Mouse (Mus musculus) MEL (cell line): Measurements from ENCODE around the gene Eef1akmt2. TPM values are rescaled to one million over a fixed set of nuclear protein-coding genes. Genes with fewer than 3 reads are reported as not detected.

Source experiments
- DNase-seq: peaks from one replicate; pipeline ENCODE4 v3.0.0; 2011; ENCODE audit warnings: low read depth, low spot score
- H3K27ac ChIP-seq: 2 replicates; pipeline ENCODE4 v1.5.1; 2012; ENCODE audit warnings: low read depth, mild to moderate bottlenecking, control low read depth, low read length, moderate library complexity; ENCODE audit not compliant: control insufficient read depth
- H3K27me3 ChIP-seq, 2 experiments: fragments of 150-350 bp in 1 of 2; sonication (generic) in 1 of 2; 2 replicates each; pipeline ENCODE4 v1.6.1; 2012; ENCODE audit warnings: low read length in 2 of 2, mild to moderate bottlenecking in 2 of 2, improper control_type of control experiment in 1 of 2, moderate library complexity in 1 of 2; ENCODE audit not compliant: insufficient read depth in 2 of 2, control insufficient read depth in 1 of 2
- H3K36me3 ChIP-seq, 2 experiments: 2 replicates each; pipeline ENCODE4 v1.6.1; 2012 to 2014; ENCODE audit warnings: low read length in 2 of 2, improper control_type of control experiment in 1 of 2, inconsistent platforms in 1 of 2, mild to moderate bottlenecking in 1 of 2; ENCODE audit not compliant: insufficient read depth in 2 of 2, control insufficient read depth in 1 of 2
- H3K4me1 ChIP-seq, 2 experiments: fragments of 150-350 bp in 1 of 2; sonication (generic) in 1 of 2; 2 replicates each; pipeline ENCODE4 v1.6.1; 2012; ENCODE audit warnings: low read length in 2 of 2, improper control_type of control experiment in 1 of 2, mild to moderate bottlenecking in 1 of 2; ENCODE audit not compliant: insufficient read depth in 2 of 2, control insufficient read depth in 1 of 2
- H3K4me3 ChIP-seq, 2 experiments: fragments of 150-350 bp in 1 of 2; sonication (generic) in 1 of 2; 2 replicates each; pipeline ENCODE4 v1.5.1; 2012; ENCODE audit warnings: low read depth in 2 of 2, low read length in 2 of 2, mild to moderate bottlenecking in 2 of 2, moderate library complexity in 2 of 2, control low read depth in 1 of 2, improper control_type of control experiment in 1 of 2; ENCODE audit not compliant: control insufficient read depth in 1 of 2, insufficient read depth in 1 of 2
- H3K79me2 ChIP-seq: 2 replicates; pipeline ENCODE4 v1.6.1; 2012; ENCODE audit warnings: mild to moderate bottlenecking, low read length, moderate library complexity; ENCODE audit not compliant: control insufficient read depth, poor library complexity, insufficient read depth
- H3K9ac ChIP-seq: 2 replicates; pipeline ENCODE4 v1.6.1; 2012; ENCODE audit warnings: low read depth, mild to moderate bottlenecking, control low read depth, low read length, moderate library complexity; ENCODE audit not compliant: control insufficient read depth, poor library complexity, severe bottlenecking
- H3K9me3 ChIP-seq: fragments of 150-350 bp; sonication (generic); replicated peaks from 2 replicates; pipeline ENCODE4 v1.6.1; 2012; ENCODE audit warnings: mild to moderate bottlenecking, low read length, improper control_type of control experiment, moderate library complexity; ENCODE audit not compliant: insufficient read depth
- CTCF ChIP-seq, 3 experiments: IDR thresholded peaks in 2 of 3; conservative IDR thresholded peaks in 1 of 3; 2 replicates each; pipeline ENCODE4 v1.5.1; 2011 to 2012; ENCODE audit warnings: low read length in 3 of 3, low read depth in 2 of 3, mild to moderate bottlenecking in 2 of 3, improper control_type of control experiment in 1 of 3, inconsistent platforms in 1 of 3, mixed read lengths in 1 of 3, moderate library complexity in 1 of 3; ENCODE audit not compliant: control insufficient read depth in 1 of 3, insufficient read depth in 1 of 3, poor library complexity in 1 of 3, severe bottlenecking in 1 of 3
- ELF1 ChIP-seq: IDR thresholded peaks from 2 replicates; pipeline ENCODE4 v1.6.1; 2014; ENCODE audit warnings: low read depth, mild to moderate bottlenecking, inconsistent platforms, low read length, improper control_type of control experiment, moderate library complexity
- EP300 ChIP-seq, 2 experiments: IDR thresholded peaks; 2 replicates each; pipeline ENCODE4 v1.6.1; 2011; ENCODE audit warnings: improper control_type of control experiment in 2 of 2, low read length in 2 of 2, low read depth in 1 of 2, mild to moderate bottlenecking in 1 of 2
- JUND ChIP-seq: IDR thresholded peaks from 2 replicates; pipeline ENCODE4 v1.6.1; 2011; ENCODE audit warnings: low read depth, mild to moderate bottlenecking, improper control_type of control experiment, low read length
- KAT2A ChIP-seq: conservative IDR thresholded peaks from 2 replicates; pipeline ENCODE4 v1.6.1; 2012; ENCODE audit warnings: low read depth, low read length, improper control_type of control experiment, inconsistent platforms
- MAZ ChIP-seq: IDR thresholded peaks from 2 replicates; pipeline ENCODE4 v1.6.1; 2012; ENCODE audit warnings: low read depth, mild to moderate bottlenecking, inconsistent platforms, low read length, improper control_type of control experiment
- NRF1 ChIP-seq: IDR thresholded peaks from 2 replicates; pipeline ENCODE4 v1.6.1; 2014; ENCODE audit warnings: low read depth, mild to moderate bottlenecking, inconsistent platforms, low read length, improper control_type of control experiment, moderate library complexity; ENCODE audit not compliant: poor library complexity, insufficient read depth, severe bottlenecking
- POLR2A ChIP-seq, 2 experiments: IDR thresholded peaks; 2 replicates each; pipeline ENCODE4 v1.6.1; 2011 to 2012; ENCODE audit warnings: low read length in 2 of 2, mild to moderate bottlenecking in 2 of 2, control low read depth in 1 of 2, improper control_type of control experiment in 1 of 2, low read depth in 1 of 2, moderate library complexity in 1 of 2; ENCODE audit not compliant: control insufficient read depth in 1 of 2, insufficient read depth in 1 of 2, poor library complexity in 1 of 2
- POLR2AphosphoS2 ChIP-seq: IDR thresholded peaks from 2 replicates; pipeline ENCODE4 v1.6.1; 2011; ENCODE audit warnings: low read length, improper control_type of control experiment
- USF1 ChIP-seq: IDR thresholded peaks from 2 replicates; pipeline ENCODE4 v1.6.1; 2014; ENCODE audit warnings: low read depth, mild to moderate bottlenecking, inconsistent platforms, low read length, improper control_type of control experiment, moderate library complexity
- ZNF384 ChIP-seq: IDR thresholded peaks from 2 replicates; pipeline ENCODE4 v1.6.1; 2012; ENCODE audit warnings: low read depth, mild to moderate bottlenecking, inconsistent platforms, low read length, improper control_type of control experiment
- polyA plus RNA-seq, 2 experiments: library from polyadenylated mRNA; stranded (reverse) in 1 of 2; unstranded in 1 of 2; fragments of >175 nt in 1 of 2; fragments of >200 nt in 1 of 2; gene quantifications; 2 replicates each; pipeline versions ENCODE4 v1.2.1 to v1.2.4; 2012; ENCODE audit warnings: low replicate concordance in 2 of 2, low read depth in 1 of 2; ENCODE audit not compliant: insufficient read length in 2 of 2, insufficient read depth in 1 of 2, missing spikeins in 1 of 2
- total RNA-seq: library from RNA; depleted of rRNA; stranded (reverse); fragments of 300-350 nt; gene quantifications from 2 replicates; pipeline ENCODE4 v1.2.3, GENCODE M21; 2012

Gene Eef1akmt2
- total and polyA plus RNA-seq, 3 experiments, result 26.9 to 330 (median 27.0) TPM

- no peaks in the 10 kb centered on the region for H3K4me1 ChIP-seq
- no peak for TF ChIP-seq JUND
- TF ChIP-seq POLR2A (IDR thresholded peaks at IDR 0.05; ENCODE audit: control insufficient read depth in 1 of 2, insufficient read depth in 1 of 2, low read depth in 1 of 2, low read length in 2 of 2, poor library complexity in 1 of 2), result no peak
- TF ChIP-seq ELF1, result no peak
- no peak for TF ChIP-seq ZNF384
- TF ChIP-seq CTCF (IDR thresholded peaks at IDR 0.05 in 2 of 3, conservative IDR thresholded peaks at IDR 0.05 in 1 of 3; ENCODE audit: control insufficient read depth in 1 of 3, insufficient read depth in 1 of 3, low read depth in 2 of 3, low read length in 3 of 3, poor library complexity in 1 of 3, severe bottlenecking in 1 of 3), result no peak
- TF ChIP-seq MAZ, result no peak
- TF ChIP-seq, all 39 proteins: peak for 0
- Histone ChIP-seq H3K79me2 (no peaks in the 10 kb centered on the region), H3K27ac (no peak overlapping the region), H3K27me3 (no peaks in the 10 kb centered on the region), H3K36me3 (no peaks in the 10 kb centered on the region; a peak in 1 of 4 replicates), H3K9me3 (no peaks in the 10 kb centered on the region), H3K9ac (no peak overlapping the region), H3K4me3 (no peak overlapping the region)
- no peak for DNase-seq
Measured at GRCm38 (mm10) chr7:132786011-132786410, 66.5 kb downstream of the Eef1akmt2 start.

- TF ChIP-seq KAT2A (no peak), USF1 (no peak), EP300 (IDR thresholded peaks at IDR 0.05; ENCODE audit: low read depth in 1 of 2, low read length in 2 of 2) (no peak)
- Histone ChIP-seq H3K9ac (no peak overlapping the region), H3K27me3 (no peaks in the 10 kb centered on the region), H3K4me3 (no peak overlapping the region), H3K9me3 (no peaks in the 10 kb centered on the region), H3K4me1 (no peaks in the 10 kb centered on the region), H3K36me3 (no peaks in the 10 kb centered on the region; a peak in 1 of 4 replicates), H3K79me2 (no peaks in the 10 kb centered on the region), H3K27ac (no peak overlapping the region)
- no peak for DNase-seq
Measured at GRCm38 (mm10) chr7:132784101-132784500, 68.4 kb downstream of the Eef1akmt2 start.

- Histone ChIP-seq H3K27me3 (no peaks in the 10 kb centered on the region), H3K9ac (no peak overlapping the region), H3K9me3 (no peaks in the 10 kb centered on the region), H3K79me2 (no peaks in the 10 kb centered on the region), H3K4me1 (no peaks in the 10 kb centered on the region), H3K27ac (no peak overlapping the region), H3K4me3 (no peak overlapping the region), H3K36me3 (no peaks in the 10 kb centered on the region; a peak in 1 of 4 replicates)
- no peak for DNase-seq
- no peak for TF ChIP-seq CTCF (IDR thresholded peaks at IDR 0.05 in 2 of 3, conservative IDR thresholded peaks at IDR 0.05 in 1 of 3; ENCODE audit: control insufficient read depth in 1 of 3, insufficient read depth in 1 of 3, low read depth in 2 of 3, low read length in 3 of 3, poor library complexity in 1 of 3, severe bottlenecking in 1 of 3)
- no peak for TF ChIP-seq NRF1
- TF ChIP-seq KAT2A, result no peak
- no peak for TF ChIP-seq POLR2AphosphoS2
Measured at GRCm38 (mm10) chr7:132781850-132782249, 70.6 kb downstream of the Eef1akmt2 start.
